Mouse (Mus musculus) forebrain, embryonic 12.5 days (tissue): Measurements from ENCODE around the gene Pdlim4. TPM values are rescaled to one million over a fixed set of nuclear protein-coding genes. Genes with fewer than 3 reads are reported as not detected.

Experiments used
- ATAC-seq: fragments of 200-750 bp; cut with Nextera tagmentation; 2 replicates; pipeline ENCODE4 v1.8.0; 2017; ENCODE audit warnings: moderate TSS enrichment; ENCODE audit not compliant: low FRiP score
- H3K27ac ChIP-seq: fragments of 300-500 bp; sonication (generic); 2 replicates; pipeline ENCODE4 v1.5.1; 2016; ENCODE audit warnings: mild to moderate bottlenecking
- H3K27me3 ChIP-seq: fragments of 300-500 bp; sonication (generic); 2 replicates; pipeline ENCODE4 v1.6.1; 2016; ENCODE audit warnings: mild to moderate bottlenecking
- H3K36me3 ChIP-seq: fragments of 300-500 bp; sonication (generic); replicated peaks from 2 replicates; pipeline ENCODE4 v1.6.1; 2016; ENCODE audit warnings: mild to moderate bottlenecking
- H3K4me1 ChIP-seq: fragments of 300-500 bp; sonication (generic); 2 replicates; pipeline ENCODE4 v1.6.1; 2016
- H3K4me2 ChIP-seq: fragments of 300-500 bp; sonication (generic); 2 replicates; pipeline ENCODE4 v1.6.1; 2016; ENCODE audit warnings: mild to moderate bottlenecking, moderate library complexity
- H3K4me3 ChIP-seq: fragments of 300-500 bp; sonication (generic); replicated peaks from 2 replicates; pipeline ENCODE4 v1.5.1; 2016; ENCODE audit warnings: mild to moderate bottlenecking
- H3K9ac ChIP-seq: fragments of 300-500 bp; sonication (generic); 2 replicates; pipeline ENCODE4 v1.6.1; 2016; ENCODE audit warnings: mild to moderate bottlenecking
- H3K9me3 ChIP-seq: fragments of 300-500 bp; sonication (generic); 2 replicates; pipeline ENCODE4 v1.6.1; 2016
- WGBS: fragments of 180-500 bp; shearing (Covaris S2); methylation state at CpG from one replicate; pipeline ENCODE4 v1.1.7; 2016; 5-methylcytosine and 5-hydroxymethylcytosine counted together
- polyA plus RNA-seq: library from polyadenylated mRNA; unstranded; fragments of >200 nt; fragmentation: Nextera tagmentation; extraction: Ambion mirVana; gene quantifications from 2 replicates; pipeline ENCODE4 v1.2.1, GENCODE M21; 2016

The Pdlim4 gene
- polyA plus RNA-seq, 1 experiment from 2014 or later = 43.8 TPM

- Histone ChIP-seq H3K27me3 (no peaks in the 10 kb centered on the region), H3K27ac (no peak overlapping the region), H3K4me1 (0 out of 2 replicates have a peak, but pooled peaks cover 4% of the 10 kb centered on the region), H3K9ac (no peak overlapping the region), H3K4me2 (no peak overlapping the region), H3K36me3 (no peaks in the 10 kb centered on the region), H3K9me3 (no peaks in the 10 kb centered on the region), H3K4me3 (no peak overlapping the region)
- ATAC-seq = peak; percentile 51; the same call in 1 of the 2 replicates
- WGBS = 53% methylated on average over 5 of the region's 5 CpGs
Measured at GRCm38 (mm10) chr11:54088947-54089317, 20.1 kb upstream of the Pdlim4 start.

- H3K9me3 ChIP-seq = no peaks in the 10 kb centered on the region
- H3K4me3 ChIP-seq = no peak overlapping the region
- 82% methylated on average over 7 of the region's 7 CpGs for WGBS
- 0 out of 2 replicates have a peak, but pooled peaks cover 4% of the 10 kb centered on the region for H3K4me1 ChIP-seq
- H3K27ac ChIP-seq = no peak overlapping the region
- ATAC-seq = no peak
- no peak overlapping the region for H3K9ac ChIP-seq
- H3K4me2 ChIP-seq = no peak overlapping the region
- H3K27me3 ChIP-seq = no peaks in the 10 kb centered on the region
- H3K36me3 ChIP-seq = no peaks in the 10 kb centered on the region
Measured at GRCm38 (mm10) chr11:54088253-54088946, 19.6 kb upstream of the Pdlim4 start.

GRCm38 (mm10) chr11:54085816-54086215 lies 17.0 kb upstream of the Pdlim4 start:
- H3K4me2 ChIP-seq = no peak overlapping the region
- H3K36me3 ChIP-seq = no peaks in the 10 kb centered on the region
- 65% methylated on average over 5 of the region's 5 CpGs for WGBS
- no peaks in the 10 kb centered on the region for H3K9me3 ChIP-seq
- H3K9ac ChIP-seq = no peak overlapping the region
- no peak overlapping the region for H3K4me3 ChIP-seq
- no peaks in the 10 kb centered on the region for H3K27me3 ChIP-seq
- no peak for ATAC-seq
- no peak overlapping the region for H3K27ac ChIP-seq
- no peaks in the 10 kb centered on the region for H3K4me1 ChIP-seq

GRCm38 (mm10) chr11:54084976-54085375 lies 16.2 kb upstream of the Pdlim4 start:
- Histone ChIP-seq H3K4me2 (no peak overlapping the region), H3K4me1 (no peaks in the 10 kb centered on the region), H3K4me3 (no peak overlapping the region), H3K27ac (no peak overlapping the region), H3K9me3 (no peaks in the 10 kb centered on the region), H3K27me3 (no peaks in the 10 kb centered on the region), H3K36me3 (no peaks in the 10 kb centered on the region), H3K9ac (no peak overlapping the region)
- 84% methylated on average over 1 of the region's 1 CpGs for WGBS
- ATAC-seq = no peak

- ATAC-seq = no peak
- Histone ChIP-seq H3K4me3 (no peak overlapping the region), H3K9me3 (no peaks in the 10 kb centered on the region), H3K4me2 (no peak overlapping the region), H3K9ac (no peak overlapping the region), H3K27ac (no peak overlapping the region), H3K27me3 (no peaks in the 10 kb centered on the region), H3K4me1 (no peaks in the 10 kb centered on the region), H3K36me3 (no peaks in the 10 kb centered on the region)
- WGBS = 92% methylated on average over 5 of the region's 5 CpGs
Measured at GRCm38 (mm10) chr11:54082725-54083124, 13.9 kb upstream of the Pdlim4 start.

GRCm38 (mm10) chr11:54080435-54080834 lies 11.6 kb upstream of the Pdlim4 start:
- Histone ChIP-seq H3K4me2 (no peak overlapping the region), H3K27me3 (no peaks in the 10 kb centered on the region), H3K4me3 (no peak overlapping the region), H3K27ac (no peak overlapping the region), H3K4me1 (no peaks in the 10 kb centered on the region), H3K9ac (no peak overlapping the region), H3K36me3 (no peaks in the 10 kb centered on the region), H3K9me3 (no peaks in the 10 kb centered on the region)
- 34% methylated on average over 7 of the region's 7 CpGs for WGBS
- ATAC-seq = no peak

- H3K27ac ChIP-seq = no peak overlapping the region
- ATAC-seq = no peak
- WGBS = 96% methylated on average over 1 of the region's 1 CpGs
Measured at GRCm38 (mm10) chr11:54076101-54076500, 7.3 kb upstream of the Pdlim4 start.

GRCm38 (mm10) chr11:54075353-54075752 lies 6.5 kb upstream of the Pdlim4 start:
- WGBS = 85% methylated on average over 6 of the region's 6 CpGs
- Histone ChIP-seq H3K4me1 (peaks cover 5% of the 10 kb centered on the region; the same call in 1 of the 2 replicates), H3K27me3 (peaks cover 2% of the 10 kb centered on the region; the same call in 1 of the 2 replicates), H3K4me2 (no peak overlapping the region), H3K36me3 (no peaks in the 10 kb centered on the region), H3K4me3 (no peak overlapping the region), H3K27ac (no peak overlapping the region), H3K9me3 (no peaks in the 10 kb centered on the region), H3K9ac (no peak overlapping the region)
- no peak for ATAC-seq

More at GRCm38 (mm10) chr11:54076101-54076500, 7.3 kb upstream of the Pdlim4 start:
- Histone ChIP-seq H3K4me1 (peaks cover 5% of the 10 kb centered on the region; the same call in 1 of the 2 replicates), H3K27me3 (no peaks in the 10 kb centered on the region), H3K9ac (no peak overlapping the region), H3K36me3 (no peaks in the 10 kb centered on the region), H3K4me2 (no peak overlapping the region), H3K9me3 (no peaks in the 10 kb centered on the region), H3K4me3 (no peak overlapping the region)

GRCm38 (mm10) chr11:54073291-54073690 lies 4.5 kb upstream of the Pdlim4 start:
- Histone ChIP-seq H3K27ac (no peak overlapping the region), H3K36me3 (no peaks in the 10 kb centered on the region), H3K4me2 (no peak overlapping the region), H3K27me3 (peaks cover 6% of the 10 kb centered on the region), H3K4me3 (no peak overlapping the region), H3K4me1 (peaks cover 10% of the 10 kb centered on the region), H3K9ac (no peak overlapping the region), H3K9me3 (no peaks in the 10 kb centered on the region)
- ATAC-seq = no peak
- 28% methylated on average over 4 of the region's 4 CpGs for WGBS

- Histone ChIP-seq H3K4me3 (no peak overlapping the region), H3K9me3 (no peaks in the 10 kb centered on the region), H3K4me1 (peaks cover 24% of the 10 kb centered on the region), H3K36me3 (no peaks in the 10 kb centered on the region), H3K4me2 (no peak overlapping the region), H3K27ac (no peak overlapping the region), H3K27me3 (peaks cover 13% of the 10 kb centered on the region), H3K9ac (no peak overlapping the region)
- 90% methylated on average over 5 of the region's 5 CpGs for WGBS
- no peak for ATAC-seq
Measured at GRCm38 (mm10) chr11:54071726-54072445, 3.1 kb upstream of the Pdlim4 start.

- Histone ChIP-seq H3K4me1 (peaks cover 24% of the 10 kb centered on the region), H3K4me2 (peak overlapping the region; percentile 86), H3K36me3 (no peaks in the 10 kb centered on the region), H3K4me3 (peak overlapping the region; percentile 63), H3K9me3 (no peaks in the 10 kb centered on the region), H3K27me3 (peaks cover 13% of the 10 kb centered on the region), H3K9ac (peak overlapping the region; percentile 71; the same call in 1 of the 2 replicates), H3K27ac (no peak overlapping the region)
- ATAC-seq = 0 out of 2 replicates have a peak, but pooled peaks have one; percentile 39
- 39% methylated on average over 4 of the region's 4 CpGs for WGBS
Measured at GRCm38 (mm10) chr11:54067996-54068519, 756 bp downstream of the Pdlim4 start.

GRCm38 (mm10) chr11:54067318-54067995 lies 1.4 kb downstream of the Pdlim4 start:
- Histone ChIP-seq H3K36me3 (no peaks in the 10 kb centered on the region), H3K27me3 (peaks cover 13% of the 10 kb centered on the region), H3K9me3 (no peaks in the 10 kb centered on the region), H3K4me1 (peaks cover 29% of the 10 kb centered on the region), H3K4me2 (peak overlapping the region; percentile 86), H3K27ac (no peak overlapping the region), H3K9ac (peak overlapping the region; percentile 71; the same call in 1 of the 2 replicates), H3K4me3 (peak overlapping the region; percentile 63)
- 30% methylated on average over 12 of the region's 12 CpGs for WGBS
- ATAC-seq = no peak
